Mouse (Mus musculus) megakaryocyte, embryonic 14.5 days (primary cell): ENCODE results near the gene Sh3bgrl3.

Experiments used
- FLI1 ChIP-seq: IDR thresholded peaks from 2 replicates; pipeline ENCODE4 v1.6.1; 2012; ENCODE audit warnings: low read length, inconsistent platforms, mixed read lengths
- GATA1 ChIP-seq: IDR thresholded peaks from 3 replicates; pipeline ENCODE4 v1.6.1; 2012; ENCODE audit warnings: mixed read lengths, low read length, inconsistent platforms, borderline replicate concordance

- no peak for TF ChIP-seq GATA1
- TF ChIP-seq FLI1, result no peak
These were observed 9.5 kb downstream of the Sh3bgrl3 start for GRCm38 (mm10) chr4:134119042-134119441.
